Mouse (Mus musculus): ENCODE measurements around the gene Ctse.

DNA sequence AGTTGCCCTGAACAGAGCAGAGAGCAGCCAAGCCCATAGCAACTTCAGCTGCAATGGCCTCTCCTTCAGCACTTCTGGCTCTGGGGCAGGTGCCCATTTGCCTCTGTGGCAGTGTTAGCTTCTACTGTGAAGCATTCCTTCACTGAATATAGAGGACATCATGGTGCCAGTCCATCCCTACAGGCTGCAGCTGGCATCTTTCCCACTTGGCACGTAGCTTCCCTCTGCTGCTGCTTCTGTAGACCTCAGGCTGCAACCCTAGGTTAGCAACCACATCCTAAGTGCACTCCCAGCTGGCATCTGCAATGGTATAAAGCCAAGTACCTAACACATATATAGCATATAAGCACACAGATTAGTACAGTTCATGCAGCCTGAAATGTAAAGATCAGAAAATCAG lies 27.8 kb downstream of the Ctse start:
- no peak for TF ChIP-seq CTCF (IDR thresholded peaks at IDR 0.05; ENCODE audit: control insufficient read depth, insufficient read depth, low read length)
- TF ChIP-seq POLR2A (IDR thresholded peaks at IDR 0.05; ENCODE audit: borderline replicate concordance, control insufficient read depth, low read depth, low read length): no peak

All from bone marrow, adult 2 months (tissue).